Mouse (Mus musculus): Measurements from ENCODE around the gene Jak2.

Jak2 gene

GRCm38 (mm10) chr19:29251191-29251957 is at the start of gene Jak2:
Gene Jak2, plus strand, starts transcription at chr19:29251828.
- peak; percentile 98 for DNase-seq (ENCODE audit: low read depth)

GRCm38 (mm10) chr19:29203337-29203736 is 48.3 kb upstream of the Jak2 start:
- peak; percentile 33 for DNase-seq (ENCODE audit: low read depth)

GRCm38 (mm10) chr19:29204583-29204982 is 47.0 kb upstream of the Jak2 start:
- DNase-seq (ENCODE audit: low read depth), result peak; percentile 28

- peak; percentile 69 for DNase-seq (ENCODE audit: low read depth)
These were observed 46.4 kb upstream of the Jak2 start for GRCm38 (mm10) chr19:29205267-29205666.

GRCm38 (mm10) chr19:29209898-29210297 is 41.7 kb upstream of the Jak2 start:
- DNase-seq (ENCODE audit: low read depth), result no peak

- no peak for DNase-seq (ENCODE audit: low read depth)
These were observed 41.3 kb upstream of the Jak2 start for GRCm38 (mm10) chr19:29210319-29210718.

- DNase-seq (ENCODE audit: low read depth), result no peak
These were observed 35.7 kb upstream of the Jak2 start for GRCm38 (mm10) chr19:29215811-29216509.

- peak; percentile 39 for DNase-seq (ENCODE audit: low read depth)
These were observed 29.8 kb upstream of the Jak2 start for GRCm38 (mm10) chr19:29221867-29222266.

GRCm38 (mm10) chr19:29224968-29225367 is 26.7 kb upstream of the Jak2 start:
- DNase-seq (ENCODE audit: low read depth), result no peak

GRCm38 (mm10) chr19:29226996-29227395 is 24.6 kb upstream of the Jak2 start:
- DNase-seq (ENCODE audit: low read depth), result no peak

- no peak for DNase-seq (ENCODE audit: low read depth)
These were observed 23.6 kb upstream of the Jak2 start for GRCm38 (mm10) chr19:29227941-29228590.

- DNase-seq (ENCODE audit: low read depth), result no peak
These were observed 22.6 kb upstream of the Jak2 start for GRCm38 (mm10) chr19:29228989-29229388.

- DNase-seq (ENCODE audit: low read depth), result no peak
These were observed 18.9 kb upstream of the Jak2 start for GRCm38 (mm10) chr19:29232738-29233137.

GRCm38 (mm10) chr19:29236658-29237385 is 14.8 kb upstream of the Jak2 start:
- no peak for DNase-seq (ENCODE audit: low read depth)

- DNase-seq (ENCODE audit: low read depth), result no peak
These were observed 13.5 kb upstream of the Jak2 start for GRCm38 (mm10) chr19:29238171-29238570.

GRCm38 (mm10) chr19:29239513-29240235 is 12.0 kb upstream of the Jak2 start:
- no peak for DNase-seq (ENCODE audit: low read depth)

GRCm38 (mm10) chr19:29240676-29241075 is 11.0 kb upstream of the Jak2 start:
- no peak for DNase-seq (ENCODE audit: low read depth)

GRCm38 (mm10) chr19:29241581-29241980 is 10.0 kb upstream of the Jak2 start:
- DNase-seq (ENCODE audit: low read depth), result peak; percentile 6

- DNase-seq (ENCODE audit: low read depth), result no peak
These were observed 1.7 kb upstream of the Jak2 start for GRCm38 (mm10) chr19:29249933-29250332.

GRCm38 (mm10) chr19:29251958-29252801 is 552 bp downstream of the Jak2 start:
- peak; percentile 49 for DNase-seq (ENCODE audit: low read depth)

Data from NIH3T3 (cell line).